Mouse (Mus musculus): ENCODE data around the gene Csnk1d. TPM values are rescaled to one million over a fixed set of nuclear protein-coding genes. Genes with fewer than 3 reads are reported as not detected.

Gene Csnk1d
- 20.4 and 24.3 TPM in 2 replicates for polyA plus RNA-seq (2012; rRNA removed)

GRCm38 (mm10) chr11:120990951-120991526 is at the start of gene Csnk1d:
TSS of gene Csnk1d (minus strand) at chr11:120991330.

DNA sequence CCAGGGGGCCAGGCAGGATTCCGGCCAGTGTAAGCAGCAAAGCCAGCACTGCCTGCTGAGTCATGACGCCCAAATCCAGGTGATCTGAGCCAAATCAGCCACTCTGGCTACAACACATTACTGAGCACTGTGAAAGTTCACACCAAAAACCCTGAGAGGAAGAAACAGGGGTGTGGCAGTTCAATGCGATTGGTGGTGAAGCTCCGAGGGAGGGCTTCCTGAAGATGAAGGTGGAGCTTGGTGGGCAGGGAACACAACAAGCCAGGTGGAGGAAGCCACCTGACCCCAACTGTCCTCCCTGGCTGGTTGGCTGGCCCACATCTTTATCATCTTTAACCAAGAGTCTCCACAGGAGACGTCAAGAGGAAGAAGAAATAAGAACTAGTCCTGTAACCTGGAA is 48.2 kb upstream of the Csnk1d start, which contains the start of gene Cd7:
TSS of gene Cd7 (minus strand) at position 117 of the 400 bp plus-strand sequence.

GRCm38 (mm10) chr11:120948328-120948727 is 42.8 kb downstream of the Csnk1d start, which contains the start of gene Slc16a3:
TSS of gene Slc16a3 (plus strand) at chr11:120948480.

GRCm38 (mm10) chr11:120932564-120933398 is 58.3 kb downstream of the Csnk1d start, which contains the start of gene Ccdc57:
TSS of gene Ccdc57 (minus strand) at chr11:120932872.

Other genes starting within 250 kb of the Csnk1d start
- 0.87 and 18.1 TPM in 2 replicates for gene Hmga1b, start 228.5 kb downstream of the Csnk1d start, polyA plus RNA-seq (2012; rRNA removed)
- 36.8 and 56.8 TPM in 2 replicates for gene Rfng, start 207.1 kb downstream of the Csnk1d start, polyA plus RNA-seq (2012; rRNA removed)
- gene Gps1, start 207.1 kb downstream of the Csnk1d start, polyA plus RNA-seq (2012; rRNA removed) = 65.1 and 81.6 TPM in 2 replicates
- 16.7 and 20.0 TPM in 2 replicates for gene Dus1l, start 194.9 kb downstream of the Csnk1d start, polyA plus RNA-seq (2012; rRNA removed)
- gene Fasn, start 166.8 kb downstream of the Csnk1d start, polyA plus RNA-seq (2012; rRNA removed) = 320 and 400 TPM in 2 replicates
- gene Ccdc57, start 58.5 kb downstream of the Csnk1d start, polyA plus RNA-seq (2012; rRNA removed) = 0.17 and 0.57 TPM in 2 replicates
- gene Slc16a3, start 42.9 kb downstream of the Csnk1d start, polyA plus RNA-seq (2012; rRNA removed) = 7.7 and 11.7 TPM in 2 replicates
- 0.60 and 0.72 TPM in 2 replicates for gene Cd7, start 48.1 kb upstream of the Csnk1d start, polyA plus RNA-seq (2012; rRNA removed)
- gene Sectm1b, start 72.2 kb upstream of the Csnk1d start, polyA plus RNA-seq (2012; rRNA removed) = 21.4 and 32.9 TPM in 2 replicates
- gene Sectm1a, start 89.9 kb upstream of the Csnk1d start, polyA plus RNA-seq (2012; rRNA removed) = 2.0 and 4.8 TPM in 2 replicates
- not detected in 2 replicates for gene Tex19.2, start 127.3 kb upstream of the Csnk1d start, polyA plus RNA-seq (2012; rRNA removed)
- gene Tex19.1, start 154.8 kb upstream of the Csnk1d start, polyA plus RNA-seq (2012; rRNA removed) = 0.04 TPM in 1 of 2 replicates, not detected in the other
- not detected in 2 replicates for gene Uts2r, start 168.9 kb upstream of the Csnk1d start, polyA plus RNA-seq (2012; rRNA removed)
- gene Hexdc, start 213.1 kb upstream of the Csnk1d start, polyA plus RNA-seq (2012; rRNA removed) = 8.6 and 10.0 TPM in 2 replicates
- 7.9 and 11.5 TPM in 2 replicates for gene Ogfod3, start 213.4 kb upstream of the Csnk1d start, polyA plus RNA-seq (2012; rRNA removed)
- gene Cybc1, start 238.0 kb upstream of the Csnk1d start, polyA plus RNA-seq (2012; rRNA removed) = 10.2 and 10.3 TPM in 2 replicates
- gene Narf, start 245.9 kb upstream of the Csnk1d start, polyA plus RNA-seq (2012; rRNA removed) = 12.5 and 16.9 TPM in 2 replicates

Measured in stomach, adult 2 months (tissue).